Mouse (Mus musculus): ENCODE data around the gene Egfem1. TPM values are rescaled to one million over a fixed set of nuclear protein-coding genes. Genes with fewer than 3 reads are reported as not detected.

The Egfem1 gene
- polyA plus RNA-seq, 1 experiment from 2014 or later, result 2.6 TPM

GRCm38 (mm10) chr3:29444661-29445060, 362.8 kb downstream of the Egfem1 start:
- 81% methylated on average over 5 of the region's 5 CpGs for WGBS
- no peak for DNase-seq (ENCODE audit: low spot score)
- no peaks in the 10 kb centered on the region for H3K36me3 ChIP-seq
- no peak overlapping the region for H3K27ac ChIP-seq
- H3K4me1 ChIP-seq, result peaks cover 7% of the 10 kb centered on the region
- H3K9me3 ChIP-seq (replicated peaks), result no peaks in the 10 kb centered on the region
- H3K4me3 ChIP-seq, result no peak overlapping the region
- H3K27me3 ChIP-seq (ENCODE audit: low read depth, poor library complexity, severe bottlenecking), result no peaks in the 10 kb centered on the region

- Histone ChIP-seq H3K4me3 (no peak overlapping the region), H3K36me3 (no peaks in the 10 kb centered on the region), H3K4me1 (peaks cover 7% of the 10 kb centered on the region), H3K9me3 (replicated peaks) (no peaks in the 10 kb centered on the region), H3K27me3 (ENCODE audit: low read depth, poor library complexity, severe bottlenecking) (no peaks in the 10 kb centered on the region), H3K27ac (no peak overlapping the region)
- 48% methylated on average over 3 of the region's 3 CpGs for WGBS
- no peak for DNase-seq (ENCODE audit: low spot score)
Observed at GRCm38 (mm10) chr3:29446081-29446480, 364.3 kb downstream of the Egfem1 start.

GRCm38 (mm10) chr3:29448829-29449406, 367.1 kb downstream of the Egfem1 start:
- Histone ChIP-seq H3K4me1 (peaks cover 7% of the 10 kb centered on the region), H3K27ac (no peak overlapping the region), H3K9me3 (replicated peaks) (no peaks in the 10 kb centered on the region), H3K4me3 (no peak overlapping the region), H3K27me3 (ENCODE audit: low read depth, poor library complexity, severe bottlenecking) (no peaks in the 10 kb centered on the region), H3K36me3 (no peaks in the 10 kb centered on the region)
- no peak for DNase-seq (ENCODE audit: low spot score)
- WGBS, result 76% methylated on average over 5 of the region's 5 CpGs

DNA sequence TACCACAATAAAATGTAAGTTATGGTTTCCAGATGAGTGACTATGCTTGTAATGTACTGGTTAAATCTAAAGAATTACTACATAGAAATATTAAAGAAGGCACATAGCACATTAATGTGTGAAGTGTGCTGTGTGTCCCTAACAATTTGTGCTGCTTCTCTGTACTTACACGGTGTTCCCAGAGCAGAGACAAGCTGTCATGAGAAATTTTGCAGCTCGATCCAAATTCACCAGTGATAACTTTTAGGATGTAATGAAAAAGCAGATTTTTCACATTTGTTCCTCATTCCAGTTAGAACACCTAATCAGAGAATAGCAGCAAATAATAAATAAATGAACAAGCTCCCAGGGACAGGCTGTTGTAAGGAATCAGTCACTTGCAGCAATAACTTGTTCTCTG, 416.4 kb downstream of the Egfem1 start:
- no peak overlapping the region for H3K27ac ChIP-seq
- no peaks in the 10 kb centered on the region for H3K36me3 ChIP-seq
- WGBS, result 88% methylated on average over 2 of the region's 2 CpGs
- no peaks in the 10 kb centered on the region for H3K27me3 ChIP-seq (ENCODE audit: low read depth, poor library complexity, severe bottlenecking)
- no peak overlapping the region for H3K4me3 ChIP-seq
- no peak for DNase-seq (ENCODE audit: low spot score)
- peaks cover 4% of the 10 kb centered on the region; the same call in 1 of the 2 replicates for H3K4me1 ChIP-seq
- no peaks in the 10 kb centered on the region for H3K9me3 ChIP-seq (replicated peaks)

GRCm38 (mm10) chr3:29499188-29499587, 417.4 kb downstream of the Egfem1 start:
- no peaks in the 10 kb centered on the region for H3K36me3 ChIP-seq
- 89% methylated on average over 6 of the region's 6 CpGs for WGBS

GRCm38 (mm10) chr3:29525298-29525962, 443.6 kb downstream of the Egfem1 start:
- 91% methylated on average over 11 of the region's 11 CpGs for WGBS
- Histone ChIP-seq H3K4me3 (no peak overlapping the region), H3K27me3 (ENCODE audit: low read depth, poor library complexity, severe bottlenecking) (no peaks in the 10 kb centered on the region), H3K9me3 (replicated peaks) (no peaks in the 10 kb centered on the region), H3K36me3 (no peaks in the 10 kb centered on the region), H3K4me1 (no peaks in the 10 kb centered on the region), H3K27ac (no peak overlapping the region)
- no peak for DNase-seq (ENCODE audit: low spot score)

More at GRCm38 (mm10) chr3:29499188-29499587, 417.4 kb downstream of the Egfem1 start:
- no peak for DNase-seq (ENCODE audit: low spot score)
- H3K4me1 ChIP-seq, result peaks cover 4% of the 10 kb centered on the region; the same call in 1 of the 2 replicates
- H3K4me3 ChIP-seq, result no peak overlapping the region
- H3K27me3 ChIP-seq (ENCODE audit: low read depth, poor library complexity, severe bottlenecking), result no peaks in the 10 kb centered on the region
- H3K9me3 ChIP-seq (replicated peaks), result no peaks in the 10 kb centered on the region
- no peak overlapping the region for H3K27ac ChIP-seq

- 95% methylated on average over 12 of the region's 12 CpGs for WGBS
- H3K9me3 ChIP-seq (replicated peaks), result no peaks in the 10 kb centered on the region
- no peaks in the 10 kb centered on the region for H3K27me3 ChIP-seq (ENCODE audit: low read depth, poor library complexity, severe bottlenecking)
- no peak overlapping the region for H3K27ac ChIP-seq
- no peak for DNase-seq (ENCODE audit: low spot score)
- no peaks in the 10 kb centered on the region for H3K4me1 ChIP-seq
- H3K36me3 ChIP-seq, result no peaks in the 10 kb centered on the region
- H3K4me3 ChIP-seq, result no peak overlapping the region
Observed at GRCm38 (mm10) chr3:29525963-29526301, 444.1 kb downstream of the Egfem1 start.

GRCm38 (mm10) chr3:29539211-29539610, 457.4 kb downstream of the Egfem1 start:
- H3K27me3 ChIP-seq (ENCODE audit: low read depth, poor library complexity, severe bottlenecking), result no peaks in the 10 kb centered on the region
- 78% methylated on average over 2 of the region's 2 CpGs for WGBS
- no peaks in the 10 kb centered on the region for H3K9me3 ChIP-seq (replicated peaks)
- H3K4me3 ChIP-seq, result no peak overlapping the region
- peaks cover 4% of the 10 kb centered on the region; the same call in 1 of the 2 replicates for H3K4me1 ChIP-seq
- H3K27ac ChIP-seq, result no peak overlapping the region
- DNase-seq (ENCODE audit: low spot score), result no peak
- H3K36me3 ChIP-seq, result no peaks in the 10 kb centered on the region

DNA sequence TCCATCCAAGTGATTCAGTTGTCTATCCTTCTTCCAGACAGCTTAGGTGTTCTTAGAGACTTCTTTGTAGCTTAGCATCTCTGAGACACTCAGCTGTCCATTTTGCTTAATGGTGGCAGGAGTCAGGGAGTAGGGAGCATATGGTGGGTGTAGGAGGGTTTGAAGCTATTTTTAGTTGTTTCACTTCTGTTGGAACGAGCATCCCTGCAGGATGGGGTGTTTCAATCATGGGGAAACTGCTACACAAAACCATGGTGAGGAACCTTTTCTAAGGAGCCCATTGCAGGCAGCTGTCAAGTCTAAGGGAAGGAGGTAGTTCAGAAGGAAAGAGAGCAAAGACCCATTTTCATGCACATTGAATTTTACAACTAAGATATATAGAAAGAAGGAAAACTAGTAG, 458.1 kb downstream of the Egfem1 start:
- 56% methylated on average over 1 of the region's 1 CpGs for WGBS

GRCm38 (mm10) chr3:29541477-29542079, 459.8 kb downstream of the Egfem1 start:
- Histone ChIP-seq H3K27ac (no peak overlapping the region), H3K36me3 (no peaks in the 10 kb centered on the region), H3K27me3 (ENCODE audit: low read depth, poor library complexity, severe bottlenecking) (no peaks in the 10 kb centered on the region), H3K9me3 (replicated peaks) (no peaks in the 10 kb centered on the region), H3K4me1 (peaks cover 4% of the 10 kb centered on the region; the same call in 1 of the 2 replicates), H3K4me3 (no peak overlapping the region)
- no peak for DNase-seq (ENCODE audit: low spot score)
- 58% methylated on average over 1 of the region's 1 CpGs for WGBS

More for the DNA sequence above, 458.1 kb downstream of the Egfem1 start:
- DNase-seq (ENCODE audit: low spot score), result no peak
- H3K36me3 ChIP-seq, result no peaks in the 10 kb centered on the region
- no peak overlapping the region for H3K4me3 ChIP-seq
- H3K27ac ChIP-seq, result no peak overlapping the region
- no peaks in the 10 kb centered on the region for H3K27me3 ChIP-seq (ENCODE audit: low read depth, poor library complexity, severe bottlenecking)
- no peaks in the 10 kb centered on the region for H3K9me3 ChIP-seq (replicated peaks)
- H3K4me1 ChIP-seq, result peaks cover 4% of the 10 kb centered on the region; the same call in 1 of the 2 replicates

- Histone ChIP-seq H3K27ac (no peak overlapping the region), H3K9me3 (replicated peaks) (no peaks in the 10 kb centered on the region), H3K27me3 (ENCODE audit: low read depth, poor library complexity, severe bottlenecking) (no peaks in the 10 kb centered on the region), H3K4me3 (no peak overlapping the region), H3K4me1 (peaks cover 4% of the 10 kb centered on the region; the same call in 1 of the 2 replicates), H3K36me3 (no peaks in the 10 kb centered on the region)
- 87% methylated on average over 1 of the region's 1 CpGs for WGBS
- DNase-seq (ENCODE audit: low spot score), result no peak
Observed at GRCm38 (mm10) chr3:29544056-29544455, 462.2 kb downstream of the Egfem1 start.

- Histone ChIP-seq H3K9me3 (replicated peaks) (no peaks in the 10 kb centered on the region), H3K36me3 (no peaks in the 10 kb centered on the region), H3K4me1 (peaks cover 4% of the 10 kb centered on the region; the same call in 1 of the 2 replicates), H3K27ac (no peak overlapping the region), H3K4me3 (no peak overlapping the region), H3K27me3 (ENCODE audit: low read depth, poor library complexity, severe bottlenecking) (no peaks in the 10 kb centered on the region)
- DNase-seq (ENCODE audit: low spot score), result no peak
- 98% methylated on average over 1 of the region's 1 CpGs for WGBS
Observed at GRCm38 (mm10) chr3:29563171-29563570, 481.3 kb downstream of the Egfem1 start.

- 75% methylated on average over 5 of the region's 5 CpGs for WGBS
- H3K36me3 ChIP-seq, result no peaks in the 10 kb centered on the region
- no peaks in the 10 kb centered on the region for H3K4me1 ChIP-seq
- H3K27me3 ChIP-seq (ENCODE audit: low read depth, poor library complexity, severe bottlenecking), result no peaks in the 10 kb centered on the region
- H3K27ac ChIP-seq, result no peak overlapping the region
- no peak overlapping the region for H3K4me3 ChIP-seq
- H3K9me3 ChIP-seq (replicated peaks), result no peaks in the 10 kb centered on the region
- DNase-seq (ENCODE audit: low spot score), result no peak
Observed at GRCm38 (mm10) chr3:29578055-29578860, 496.4 kb downstream of the Egfem1 start.

Data from limb, embryonic 10.5 days (tissue).